10 mouse cellular contexts compared by ENCODE assay signal in genomic region chrX:103918954-103919353, GRCm38 (mm10).
A peak's percentile ranks its signal among the peaks of the same experiment; 100 is the strongest.
DNase-seq lines count a peak whose midpoint lies in the region; ATAC-seq lines count a peak whose summit lies in the region.
"Had no signal": no experiment of that assay in that cellular context is flagged by ENCODE, and none has a peak within 500 bp of the region (broad histone marks: within the 10 kb centered on the region; RNA-seq: fewer than 3 reads in every experiment).

No protein-coding gene starts in this region.

- no peaks in the 10 kb centered on the region for H3K4me1 ChIP-seq in kidney, embryonic 14.5 days (ENCODE audit: control insufficient read depth, insufficient read depth, low read length)
- no peaks in the 10 kb centered on the region for H3K4me1 ChIP-seq in midbrain, embryonic 13.5 days (replicated peaks)
- H3K4me1 ChIP-seq: hindbrain, embryonic 12.5 days had no signal

- no peaks in the 10 kb centered on the region for H3K27me3 ChIP-seq in kidney, embryonic 14.5 days (ENCODE audit: control insufficient read depth, insufficient read depth, low read length)
- peaks cover 69% of the 10 kb centered on the region for H3K27me3 ChIP-seq in midbrain, embryonic 13.5 days

- no peak overlapping the region for H3K4me2 ChIP-seq in kidney, embryonic 14.5 days (replicated peaks; ENCODE audit: low read depth, low read length)
- H3K4me2 ChIP-seq in midbrain, embryonic 13.5 days (replicated peaks), result no peak overlapping the region
- H3K4me2 ChIP-seq: hindbrain, embryonic 12.5 days had no signal

- H3K4me3 ChIP-seq in kidney, embryonic 14.5 days (ENCODE audit: low read length), result no peak overlapping the region
- no peak overlapping the region for H3K4me3 ChIP-seq in midbrain, embryonic 13.5 days (replicated peaks)
- H3K4me3 ChIP-seq: hindbrain, embryonic 12.5 days had no signal

- no peak for ATAC-seq in kidney, embryonic 14.5 days (ENCODE audit: low FRiP score, low TSS enrichment)
- ATAC-seq in midbrain, embryonic 13.5 days, result no peak

- peak; percentile 7 for DNase-seq in kidney, adult 18-20 months
- DNase-seq in NIH3T3 (ENCODE audit: low read depth), result peak; percentile 35
- peak; percentile 11 to 41 for DNase-seq in heart, adult 9 months (ENCODE audit: low spot score in 2 of 2)
- peak; percentile 12 for DNase-seq in lung, postnatal 25 days (ENCODE audit: low spot score)
- no peak for DNase-seq in left cerebral cortex, adult 8-10 months (ENCODE audit: low spot score in 2 of 2)
- DNase-seq in cerebellum, adult 9-10 months, result no peak

- H3K9me3 ChIP-seq in kidney, embryonic 14.5 days (ENCODE audit: control insufficient read depth, low read length), result no peaks in the 10 kb centered on the region
- no peaks in the 10 kb centered on the region for H3K9me3 ChIP-seq in midbrain, embryonic 13.5 days
- H3K9me3 ChIP-seq: G1E; hindbrain, embryonic 12.5 days had no signal

- H3K36me3 ChIP-seq in kidney, embryonic 14.5 days (ENCODE audit: control insufficient read depth, insufficient read depth, low read length), result no peaks in the 10 kb centered on the region
- H3K36me3 ChIP-seq in midbrain, embryonic 13.5 days, result no peaks in the 10 kb centered on the region
- H3K36me3 ChIP-seq: G1E; hindbrain, embryonic 12.5 days had no signal

- H3K27ac ChIP-seq in kidney, embryonic 14.5 days (ENCODE audit: low read depth, low read length), result no peak overlapping the region
- H3K27ac ChIP-seq in midbrain, embryonic 13.5 days, result no peak overlapping the region
- H3K27ac ChIP-seq: hindbrain, embryonic 12.5 days had no signal

- 57% methylated on average over 5 of the region's 5 CpGs for WGBS in kidney, embryonic 14.5 days
- WGBS in midbrain, embryonic 13.5 days, result 49% methylated on average over 5 of the region's 5 CpGs

- no peak overlapping the region for H3K9ac ChIP-seq in kidney, embryonic 14.5 days (ENCODE audit: low read depth, low read length)
- no peak overlapping the region for H3K9ac ChIP-seq in midbrain, embryonic 13.5 days (replicated peaks)
- H3K9ac ChIP-seq: hindbrain, embryonic 12.5 days had no signal

Comparison
In these comparisons a context has a peak if more than half of its experiments do, and no peak if none do; other contexts are left out.
1. DNase-seq: peak in kidney, adult 18-20 months (single experiment), NIH3T3 (single experiment), heart, adult 9 months (2 of 2) and lung, postnatal 25 days (single experiment); none in left cerebral cortex, adult 8-10 months (0 of 2) and cerebellum, adult 9-10 months (single experiment).